Mouse (Mus musculus): ENCODE measurements around the gene Btbd9. TPM values are rescaled to one million over a fixed set of nuclear protein-coding genes. Genes with fewer than 3 reads are reported as not detected.

Btbd9 gene
- polyA plus RNA-seq, 1 experiment from 2014 or later, result 40.6 TPM

- Histone ChIP-seq H3K9me3 (replicated peaks; ENCODE audit: control insufficient read depth, low read length) (no peaks in the 10 kb centered on the region), H3K4me2 (ENCODE audit: low read depth, low read length) (no peak overlapping the region), H3K36me3 (replicated peaks; ENCODE audit: control insufficient read depth, insufficient read depth, low read depth, low read length) (no peaks in the 10 kb centered on the region), H3K9ac (replicated peaks; ENCODE audit: low read length) (no peak overlapping the region), H3K27ac (replicated peaks; ENCODE audit: low read depth, low read length) (no peak overlapping the region), H3K4me3 (ENCODE audit: low read depth, low read length) (no peak overlapping the region), H3K27me3 (ENCODE audit: control insufficient read depth, insufficient read depth, low read length) (no peaks in the 10 kb centered on the region), H3K4me1 (ENCODE audit: control insufficient read depth, insufficient read depth, low read length) (no peaks in the 10 kb centered on the region)
- DNase-seq (ENCODE audit: low spot score), result no peak
- ATAC-seq (replicated peaks; ENCODE audit: insufficient number of reproducible peaks, low FRiP score, low TSS enrichment, low read depth), result no peak
- 73% methylated on average over 3 of the region's 3 CpGs for WGBS
Measured at GRCm38 (mm10) chr17:30439702-30440101, 136.6 kb downstream of the Btbd9 start.

GRCm38 (mm10) chr17:30438786-30439185, 137.5 kb downstream of the Btbd9 start:
- Histone ChIP-seq H3K9me3 (replicated peaks; ENCODE audit: control insufficient read depth, low read length) (no peaks in the 10 kb centered on the region), H3K27me3 (ENCODE audit: control insufficient read depth, insufficient read depth, low read length) (no peaks in the 10 kb centered on the region), H3K27ac (replicated peaks; ENCODE audit: low read depth, low read length) (no peak overlapping the region), H3K4me1 (ENCODE audit: control insufficient read depth, insufficient read depth, low read length) (no peaks in the 10 kb centered on the region), H3K4me2 (ENCODE audit: low read depth, low read length) (no peak overlapping the region), H3K4me3 (ENCODE audit: low read depth, low read length) (no peak overlapping the region), H3K36me3 (replicated peaks; ENCODE audit: control insufficient read depth, insufficient read depth, low read depth, low read length) (no peaks in the 10 kb centered on the region), H3K9ac (replicated peaks; ENCODE audit: low read length) (no peak overlapping the region)
- DNase-seq (ENCODE audit: low spot score), result no peak
- whole genome bisulfite sequencing, result 95% methylated on average over 4 of the region's 4 CpGs
- ATAC-seq (replicated peaks; ENCODE audit: insufficient number of reproducible peaks, low FRiP score, low TSS enrichment, low read depth), result no peak

- DNase-seq (ENCODE audit: low spot score) (no peak), ATAC-seq (replicated peaks; ENCODE audit: insufficient number of reproducible peaks, low FRiP score, low TSS enrichment, low read depth) (no peak)
- Histone ChIP-seq H3K9me3 (replicated peaks; ENCODE audit: control insufficient read depth, low read length) (no peaks in the 10 kb centered on the region), H3K4me2 (ENCODE audit: low read depth, low read length) (no peak overlapping the region), H3K9ac (replicated peaks; ENCODE audit: low read length) (no peak overlapping the region), H3K27ac (replicated peaks; ENCODE audit: low read depth, low read length) (no peak overlapping the region), H3K27me3 (ENCODE audit: control insufficient read depth, insufficient read depth, low read length) (no peaks in the 10 kb centered on the region), H3K36me3 (replicated peaks; ENCODE audit: control insufficient read depth, insufficient read depth, low read depth, low read length) (no peaks in the 10 kb centered on the region), H3K4me1 (ENCODE audit: control insufficient read depth, insufficient read depth, low read length) (no peaks in the 10 kb centered on the region), H3K4me3 (ENCODE audit: low read depth, low read length) (no peak overlapping the region)
- 71% methylated on average over 5 of the region's 5 CpGs for WGBS
Measured at GRCm38 (mm10) chr17:30436021-30436461, 140.2 kb downstream of the Btbd9 start.

- no peaks in the 10 kb centered on the region for H3K27me3 ChIP-seq (ENCODE audit: control insufficient read depth, insufficient read depth, low read length)
- no peaks in the 10 kb centered on the region for H3K4me1 ChIP-seq (ENCODE audit: control insufficient read depth, insufficient read depth, low read length)
- DNase-seq (ENCODE audit: low spot score) (no peak), ATAC-seq (replicated peaks; ENCODE audit: insufficient number of reproducible peaks, low FRiP score, low TSS enrichment, low read depth) (no peak)
- no peaks in the 10 kb centered on the region for H3K9me3 ChIP-seq (replicated peaks; ENCODE audit: control insufficient read depth, low read length)
- H3K4me2 ChIP-seq (ENCODE audit: low read depth, low read length), result no peak overlapping the region
- H3K27ac ChIP-seq (replicated peaks; ENCODE audit: low read depth, low read length), result no peak overlapping the region
- H3K9ac ChIP-seq (replicated peaks; ENCODE audit: low read length), result no peak overlapping the region
- no peak overlapping the region for H3K4me3 ChIP-seq (ENCODE audit: low read depth, low read length)
- 51% methylated on average over 7 of the region's 7 CpGs for WGBS
- H3K36me3 ChIP-seq (replicated peaks; ENCODE audit: control insufficient read depth, insufficient read depth, low read depth, low read length), result no peaks in the 10 kb centered on the region
Measured at GRCm38 (mm10) chr17:30435478-30435877, 140.8 kb downstream of the Btbd9 start.

- no peaks in the 10 kb centered on the region for H3K36me3 ChIP-seq (replicated peaks; ENCODE audit: control insufficient read depth, insufficient read depth, low read depth, low read length)
- no peak overlapping the region for H3K4me2 ChIP-seq (ENCODE audit: low read depth, low read length)
- no peaks in the 10 kb centered on the region for H3K27me3 ChIP-seq (ENCODE audit: control insufficient read depth, insufficient read depth, low read length)
- ATAC-seq (replicated peaks; ENCODE audit: insufficient number of reproducible peaks, low FRiP score, low TSS enrichment, low read depth) (no peak), DNase-seq (ENCODE audit: low spot score) (no peak)
- H3K4me1 ChIP-seq (ENCODE audit: control insufficient read depth, insufficient read depth, low read length), result no peaks in the 10 kb centered on the region
- no peak overlapping the region for H3K4me3 ChIP-seq (ENCODE audit: low read depth, low read length)
- no peak overlapping the region for H3K9ac ChIP-seq (replicated peaks; ENCODE audit: low read length)
- H3K27ac ChIP-seq (replicated peaks; ENCODE audit: low read depth, low read length), result no peak overlapping the region
- 94% methylated on average over 10 of the region's 10 CpGs for WGBS
- H3K9me3 ChIP-seq (replicated peaks; ENCODE audit: control insufficient read depth, low read length), result no peaks in the 10 kb centered on the region
Measured at GRCm38 (mm10) chr17:30432094-30432493, 144.2 kb downstream of the Btbd9 start.

GRCm38 (mm10) chr17:30430961-30431640, 145.2 kb downstream of the Btbd9 start:
- Histone ChIP-seq H3K4me1 (ENCODE audit: control insufficient read depth, insufficient read depth, low read length) (no peaks in the 10 kb centered on the region), H3K4me3 (ENCODE audit: low read depth, low read length) (no peak overlapping the region), H3K9ac (replicated peaks; ENCODE audit: low read length) (no peak overlapping the region), H3K36me3 (replicated peaks; ENCODE audit: control insufficient read depth, insufficient read depth, low read depth, low read length) (no peaks in the 10 kb centered on the region), H3K27me3 (ENCODE audit: control insufficient read depth, insufficient read depth, low read length) (no peaks in the 10 kb centered on the region), H3K4me2 (ENCODE audit: low read depth, low read length) (no peak overlapping the region), H3K9me3 (replicated peaks; ENCODE audit: control insufficient read depth, low read length) (no peaks in the 10 kb centered on the region), H3K27ac (replicated peaks; ENCODE audit: low read depth, low read length) (no peak overlapping the region)
- DNase-seq (ENCODE audit: low spot score) (no peak), ATAC-seq (replicated peaks; ENCODE audit: insufficient number of reproducible peaks, low FRiP score, low TSS enrichment, low read depth) (no peak)
- WGBS, result 89% methylated on average over 10 of the region's 10 CpGs

- Histone ChIP-seq H3K27ac (replicated peaks; ENCODE audit: low read depth, low read length) (no peak overlapping the region), H3K4me3 (ENCODE audit: low read depth, low read length) (no peak overlapping the region), H3K4me2 (ENCODE audit: low read depth, low read length) (no peak overlapping the region), H3K36me3 (replicated peaks; ENCODE audit: control insufficient read depth, insufficient read depth, low read depth, low read length) (no peaks in the 10 kb centered on the region), H3K9ac (replicated peaks; ENCODE audit: low read length) (no peak overlapping the region), H3K27me3 (ENCODE audit: control insufficient read depth, insufficient read depth, low read length) (no peaks in the 10 kb centered on the region), H3K4me1 (ENCODE audit: control insufficient read depth, insufficient read depth, low read length) (no peaks in the 10 kb centered on the region), H3K9me3 (replicated peaks; ENCODE audit: control insufficient read depth, low read length) (no peaks in the 10 kb centered on the region)
- DNase-seq (ENCODE audit: low spot score) (no peak), ATAC-seq (replicated peaks; ENCODE audit: insufficient number of reproducible peaks, low FRiP score, low TSS enrichment, low read depth) (no peak)
- WGBS, result 93% methylated on average over 9 of the region's 9 CpGs
Measured at GRCm38 (mm10) chr17:30428661-30429060, 147.6 kb downstream of the Btbd9 start.

- no peak overlapping the region for H3K9ac ChIP-seq (replicated peaks; ENCODE audit: low read length)
- H3K4me1 ChIP-seq (ENCODE audit: control insufficient read depth, insufficient read depth, low read length), result no peaks in the 10 kb centered on the region
- no peak overlapping the region for H3K27ac ChIP-seq (replicated peaks; ENCODE audit: low read depth, low read length)
- H3K4me2 ChIP-seq (ENCODE audit: low read depth, low read length), result no peak overlapping the region
- no peak overlapping the region for H3K4me3 ChIP-seq (ENCODE audit: low read depth, low read length)
- DNase-seq (ENCODE audit: low spot score) (no peak), ATAC-seq (replicated peaks; ENCODE audit: insufficient number of reproducible peaks, low FRiP score, low TSS enrichment, low read depth) (no peak)
- H3K27me3 ChIP-seq (ENCODE audit: control insufficient read depth, insufficient read depth, low read length), result no peaks in the 10 kb centered on the region
- WGBS, result 61% methylated on average over 4 of the region's 4 CpGs
- H3K9me3 ChIP-seq (replicated peaks; ENCODE audit: control insufficient read depth, low read length), result no peaks in the 10 kb centered on the region
- no peaks in the 10 kb centered on the region for H3K36me3 ChIP-seq (replicated peaks; ENCODE audit: control insufficient read depth, insufficient read depth, low read depth, low read length)
Measured at GRCm38 (mm10) chr17:30423256-30423852, 152.9 kb downstream of the Btbd9 start.
